In the genomic region with DNA sequence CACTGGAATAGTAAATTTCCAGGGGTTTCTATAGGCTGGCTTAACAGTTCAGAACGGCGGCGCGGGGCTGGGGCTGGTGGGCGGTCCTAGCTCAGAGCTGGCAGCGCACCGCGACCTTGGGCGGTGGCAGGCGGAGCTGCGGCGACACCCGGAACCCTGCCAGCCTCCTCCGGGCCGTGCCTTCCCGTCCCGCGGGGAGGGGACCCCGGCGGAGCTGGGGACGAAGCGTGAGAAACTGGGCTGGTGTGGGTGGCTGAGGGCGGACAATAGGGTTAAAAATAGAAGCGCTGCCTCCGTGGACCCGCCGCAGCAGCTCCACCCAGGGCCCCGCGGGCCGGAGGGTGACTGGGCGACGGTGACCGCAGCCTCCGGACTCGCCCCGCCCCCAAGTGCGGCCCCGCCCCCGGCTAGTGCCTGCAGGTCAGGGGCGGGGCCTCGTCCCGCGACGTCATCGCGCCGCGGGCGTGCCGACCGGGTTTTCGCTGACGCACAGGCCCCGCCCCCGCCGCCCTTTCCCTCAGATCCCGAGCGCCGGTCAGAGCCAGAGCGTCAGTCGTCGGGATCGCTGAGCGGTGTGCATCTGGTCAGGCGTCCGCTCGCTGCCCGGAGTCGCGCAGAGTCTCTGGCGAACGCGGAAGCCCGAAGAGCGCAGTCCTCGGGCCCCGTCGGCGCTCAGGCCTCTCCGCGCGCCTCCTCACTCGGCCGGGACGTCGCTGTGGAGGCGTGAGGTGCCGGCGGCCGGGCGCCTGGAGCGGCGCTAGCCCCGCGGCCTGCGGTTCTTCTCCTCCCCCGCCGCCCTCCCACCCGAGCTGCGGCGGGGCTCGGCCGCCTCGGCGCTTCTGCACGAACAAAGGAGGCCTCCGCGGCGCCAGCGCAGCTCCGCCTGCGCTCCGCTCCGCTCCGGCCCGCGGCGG, we compare ENCODE assay signal across 8 mouse cellular contexts. TPM values are rescaled to one million over a fixed set of nuclear protein-coding genes. Genes with fewer than 3 reads are reported as not detected.
DNase-seq lines count a peak whose midpoint lies in the region; ATAC-seq and TF ChIP-seq lines count a peak whose summit lies in the region.

A gene (plus strand): TSS at position 538 of the 914 bp plus-strand sequence.

- H3K9me3 ChIP-seq in G1E (replicated peaks), result no peaks in the 10 kb centered on the region
- H3K9me3 ChIP-seq in forebrain, postnatal 0 days (ENCODE audit: low read length), result no peaks in the 10 kb centered on the region
- no peaks in the 10 kb centered on the region for H3K9me3 ChIP-seq in lung, embryonic 15.5 days

- ATAC-seq in G1E (ENCODE audit: extremely low read depth, insufficient number of reproducible peaks, low FRiP score, poor library complexity, severe bottlenecking), result peak; percentile 59
- ATAC-seq in forebrain, postnatal 0 days, result peak; percentile 91
- ATAC-seq in lung, embryonic 15.5 days (ENCODE audit: borderline replicate concordance, extremely low read depth, low FRiP score, low TSS enrichment), result peak; percentile 95

- peak; percentile 86 for DNase-seq in G1E (ENCODE audit: low spot score)
- DNase-seq in cerebellum, adult 18-20 months, result peak; percentile 98 to 100
- peak; percentile 97 for DNase-seq in forebrain, postnatal 0 days
- DNase-seq in heart, postnatal 4 days, result peak; percentile 100
- peak; percentile 93 to 98 for DNase-seq in layer of hippocampus, adult 8-10 months (ENCODE audit: low spot score in 2 of 2)
- peak; percentile 96 for DNase-seq in ovary, adult 18-20 months (ENCODE audit: low spot score)
- peak; percentile 95 for DNase-seq in thymus, postnatal 0 days (ENCODE audit: low spot score)

- H3K4me1 ChIP-seq in G1E (ENCODE audit: insufficient read depth, low read depth, low read length), result peaks cover 28% of the 10 kb centered on the region
- peaks cover 7% of the 10 kb centered on the region; the same call in 1 of the 2 replicates for H3K4me1 ChIP-seq in forebrain, postnatal 0 days (ENCODE audit: insufficient read depth)
- H3K4me1 ChIP-seq in lung, embryonic 15.5 days, result peaks cover 11% of the 10 kb centered on the region

- TF ChIP-seq CTCF in G1E (IDR thresholded peaks at IDR 0.05; ENCODE audit: low read depth, low read length), result no peak
- peak; percentile 10 for TF ChIP-seq CTCF in forebrain, postnatal 0 days (IDR thresholded peaks at IDR 0.05; ENCODE audit: low read depth)

- peak within 1 kb of the TSS; percentile 82 for H3K9ac ChIP-seq in forebrain, postnatal 0 days
- peak within 1 kb of the TSS; percentile 95 for H3K9ac ChIP-seq in lung, embryonic 15.5 days

- H3K27me3 ChIP-seq in G1E (ENCODE audit: insufficient read depth, low read length), result no peaks in the 10 kb centered on the region
- H3K27me3 ChIP-seq in forebrain, postnatal 0 days (ENCODE audit: insufficient read depth, low read length), result no peaks in the 10 kb centered on the region
- H3K27me3 ChIP-seq in lung, embryonic 15.5 days, result no peaks in the 10 kb centered on the region

- peaks cover 11% of the 10 kb centered on the region for H3K36me3 ChIP-seq in G1E (replicated peaks)
- H3K36me3 ChIP-seq in forebrain, postnatal 0 days (ENCODE audit: insufficient read depth), result no peaks in the 10 kb centered on the region
- H3K36me3 ChIP-seq in lung, embryonic 15.5 days, result peaks cover 3% of the 10 kb centered on the region

- peak within 1 kb of the TSS; percentile 60 for H3K4me2 ChIP-seq in forebrain, postnatal 0 days (ENCODE audit: low read depth)
- H3K4me2 ChIP-seq in lung, embryonic 15.5 days, result peak within 1 kb of the TSS; percentile 72

- H3K27ac ChIP-seq in forebrain, postnatal 0 days (ENCODE audit: low read depth, low read length), result peak within 1 kb of the TSS; percentile 99
- H3K27ac ChIP-seq in lung, embryonic 15.5 days, result peak within 1 kb of the TSS; percentile 100

- 2% methylated on average over 86 of the region's 118 CpGs for WGBS in forebrain, postnatal 0 days
- under 1% methylated on average over 73 of the region's 118 CpGs for WGBS in lung, embryonic 15.5 days

- H3K4me3 ChIP-seq in G1E (ENCODE audit: low read depth, low read length), result peak within 1 kb of the TSS; percentile 86
- peak within 1 kb of the TSS; percentile 85 for H3K4me3 ChIP-seq in forebrain, postnatal 0 days (ENCODE audit: low read depth, low read length)
- H3K4me3 ChIP-seq in lung, embryonic 15.5 days, result peak within 1 kb of the TSS; percentile 88

RNA-seq across cellular contexts. Expression of the gene that starts here (rescaled TPM):
- total RNA-seq in G1E (2014; fragmentation: Nextera tagmentation) (88.6 and 102 TPM in 2 replicates), G1E (2017) (53.6 and 66.8 TPM in 2 replicates)
- polyA plus RNA-seq in G1E (2012), result 9.5 and 13.9 TPM in 2 replicates
- 159 and 177 TPM in 2 replicates for total RNA-seq in forebrain, postnatal 0 days (2014; rRNA removed)
- polyA plus RNA-seq in forebrain, postnatal 0 days (2015; fragmentation: Nextera tagmentation; extraction: Ambion mirVana), result 121 and 146 TPM in 2 replicates
- 10 to 100 TPM; 93.1 to 99.6 TPM for total RNA-seq in heart, postnatal 4 days (2021)
- total RNA-seq in layer of hippocampus, adult 8-10 months (2022), result 100 to 1,000 TPM; 138 to 143 (median 141) TPM
- polyA plus RNA-seq in lung, embryonic 15.5 days (2015; fragmentation: Nextera tagmentation; extraction: Ambion mirVana), result 95.5 and 96.5 TPM in 2 replicates
- polyA plus RNA-seq in thymus, postnatal 0 days (2015; fragmentation: Nextera tagmentation; extraction: Ambion mirVana), result 82.6 and 94.9 TPM in 2 replicates

Comparison
In these comparisons a context has a peak if more than half of its experiments do, and no peak if none do; other contexts are left out.
1. Peak in every context shown above with its lines: DNase-seq, ATAC-seq, H3K4me3 ChIP-seq and H3K27ac ChIP-seq.